Mouse (Mus musculus): ENCODE measurements around the gene Rph3al. TPM values are rescaled to one million over a fixed set of nuclear protein-coding genes. Genes with fewer than 3 reads are reported as not detected.

Gene Rph3al
- polyA plus RNA-seq, 1 experiment: 3.8 TPM

- DNase-seq (ENCODE audit: low read depth in 1 of 2, low spot score in 2 of 2): peak; percentile 39 to 58
- TF ChIP-seq CTCF (IDR thresholded peaks at IDR 0.05; ENCODE audit: extremely low read depth, insufficient read depth, insufficient read length, insufficient replicate concordance): no peak
- no peak for TF ChIP-seq POLR2A (IDR thresholded peaks at IDR 0.05; ENCODE audit: low read depth, low read length)
- H3K36me3 ChIP-seq (ENCODE audit: control insufficient read depth, insufficient read depth, low read length): no peaks in the 10 kb centered on the region
- 15% methylated on average over 7 of the region's 7 CpGs for WGBS
- H3K4me3 ChIP-seq (ENCODE audit: extremely low read depth, insufficient read depth, insufficient read length): no peak overlapping the region
- H3K27ac ChIP-seq (ENCODE audit: insufficient read depth, low read length): peak overlapping the region; percentile 74
- H3K4me1 ChIP-seq (ENCODE audit: control insufficient read depth, insufficient read depth, insufficient read length): peaks cover 23% of the 10 kb centered on the region; the same call in 1 of the 2 replicates
- no peaks in the 10 kb centered on the region for H3K27me3 ChIP-seq (ENCODE audit: control insufficient read depth, insufficient read depth, low read length)
These were observed 2.3 kb downstream of the Rph3al start for GRCm38 (mm10) chr11:75935819-75936430.

GRCm38 (mm10) chr11:75934425-75934824 is 3.8 kb downstream of the Rph3al start:
- no peak for DNase-seq (ENCODE audit: low read depth in 1 of 2, low spot score in 2 of 2)
- TF ChIP-seq POLR2A (IDR thresholded peaks at IDR 0.05; ENCODE audit: low read depth, low read length): no peak
- TF ChIP-seq CTCF (IDR thresholded peaks at IDR 0.05; ENCODE audit: extremely low read depth, insufficient read depth, insufficient read length, insufficient replicate concordance): no peak
- no peaks in the 10 kb centered on the region for H3K27me3 ChIP-seq (ENCODE audit: control insufficient read depth, insufficient read depth, low read length)
- no peaks in the 10 kb centered on the region for H3K36me3 ChIP-seq (ENCODE audit: control insufficient read depth, insufficient read depth, low read length)
- no peak overlapping the region for H3K4me3 ChIP-seq (ENCODE audit: extremely low read depth, insufficient read depth, insufficient read length)
- WGBS: 89% methylated on average over 6 of the region's 6 CpGs
- H3K27ac ChIP-seq (ENCODE audit: insufficient read depth, low read length): peak overlapping the region; percentile 33; the same call in 1 of the 2 replicates
- H3K4me1 ChIP-seq (ENCODE audit: control insufficient read depth, insufficient read depth, insufficient read length): peaks cover 23% of the 10 kb centered on the region; the same call in 1 of the 2 replicates

- H3K4me3 ChIP-seq (ENCODE audit: extremely low read depth, insufficient read depth, insufficient read length): no peak overlapping the region
- H3K27me3 ChIP-seq (ENCODE audit: control insufficient read depth, insufficient read depth, low read length): no peaks in the 10 kb centered on the region
- no peak overlapping the region for H3K27ac ChIP-seq (ENCODE audit: insufficient read depth, low read length)
- no peaks in the 10 kb centered on the region for H3K36me3 ChIP-seq (ENCODE audit: control insufficient read depth, insufficient read depth, low read length)
- no peak for DNase-seq (ENCODE audit: low read depth in 1 of 2, low spot score in 2 of 2)
- TF ChIP-seq CTCF (IDR thresholded peaks at IDR 0.05; ENCODE audit: extremely low read depth, insufficient read depth, insufficient read length, insufficient replicate concordance): no peak
- TF ChIP-seq POLR2A (IDR thresholded peaks at IDR 0.05; ENCODE audit: low read depth, low read length): no peak
- H3K4me1 ChIP-seq (ENCODE audit: control insufficient read depth, insufficient read depth, insufficient read length): peaks cover 23% of the 10 kb centered on the region; the same call in 1 of the 2 replicates
- 93% methylated on average over 5 of the region's 5 CpGs for WGBS
These were observed 4.9 kb downstream of the Rph3al start for GRCm38 (mm10) chr11:75933371-75933770.

GRCm38 (mm10) chr11:75930911-75931678 is 7.1 kb downstream of the Rph3al start:
- 75% methylated on average over 11 of the region's 11 CpGs for WGBS
- Histone ChIP-seq H3K27me3 (ENCODE audit: control insufficient read depth, insufficient read depth, low read length) (no peaks in the 10 kb centered on the region), H3K36me3 (ENCODE audit: control insufficient read depth, insufficient read depth, low read length) (no peaks in the 10 kb centered on the region), H3K4me1 (ENCODE audit: control insufficient read depth, insufficient read depth, insufficient read length) (peaks cover 18% of the 10 kb centered on the region; the same call in 1 of the 2 replicates), H3K4me3 (ENCODE audit: extremely low read depth, insufficient read depth, insufficient read length) (no peak overlapping the region), H3K27ac (ENCODE audit: insufficient read depth, low read length) (no peak overlapping the region)
- no peak for TF ChIP-seq POLR2A (IDR thresholded peaks at IDR 0.05; ENCODE audit: low read depth, low read length)
- TF ChIP-seq CTCF (IDR thresholded peaks at IDR 0.05; ENCODE audit: extremely low read depth, insufficient read depth, insufficient read length, insufficient replicate concordance): no peak
- no peak for DNase-seq (ENCODE audit: low read depth in 1 of 2, low spot score in 2 of 2)

GRCm38 (mm10) chr11:75930208-75930607 is 8.0 kb downstream of the Rph3al start:
- WGBS: 83% methylated on average over 9 of the region's 9 CpGs
- no peaks in the 10 kb centered on the region for H3K27me3 ChIP-seq (ENCODE audit: control insufficient read depth, insufficient read depth, low read length)
- peaks cover 10% of the 10 kb centered on the region; the same call in 1 of the 2 replicates for H3K4me1 ChIP-seq (ENCODE audit: control insufficient read depth, insufficient read depth, insufficient read length)
- H3K27ac ChIP-seq (ENCODE audit: insufficient read depth, low read length): no peak overlapping the region
- TF ChIP-seq CTCF (IDR thresholded peaks at IDR 0.05; ENCODE audit: extremely low read depth, insufficient read depth, insufficient read length, insufficient replicate concordance): no peak
- TF ChIP-seq POLR2A (IDR thresholded peaks at IDR 0.05; ENCODE audit: low read depth, low read length): no peak
- H3K36me3 ChIP-seq (ENCODE audit: control insufficient read depth, insufficient read depth, low read length): no peaks in the 10 kb centered on the region
- H3K4me3 ChIP-seq (ENCODE audit: extremely low read depth, insufficient read depth, insufficient read length): no peak overlapping the region
- DNase-seq (ENCODE audit: low read depth in 1 of 2, low spot score in 2 of 2): no peak

GRCm38 (mm10) chr11:75927881-75928280 is 10.3 kb downstream of the Rph3al start:
- 0 out of 2 replicates have a peak overlapping the region, but pooled peaks have one; percentile 14 for H3K27ac ChIP-seq (ENCODE audit: insufficient read depth, low read length)
- H3K4me1 ChIP-seq (ENCODE audit: control insufficient read depth, insufficient read depth, insufficient read length): peaks cover 5% of the 10 kb centered on the region; the same call in 1 of the 2 replicates
- H3K4me3 ChIP-seq (ENCODE audit: extremely low read depth, insufficient read depth, insufficient read length): no peak overlapping the region
- no peak for TF ChIP-seq POLR2A (IDR thresholded peaks at IDR 0.05; ENCODE audit: low read depth, low read length)
- no peak for TF ChIP-seq CTCF (IDR thresholded peaks at IDR 0.05; ENCODE audit: extremely low read depth, insufficient read depth, insufficient read length, insufficient replicate concordance)
- DNase-seq (ENCODE audit: low read depth in 1 of 2, low spot score in 2 of 2): no peak
- WGBS: 84% methylated on average over 2 of the region's 2 CpGs
- no peaks in the 10 kb centered on the region for H3K27me3 ChIP-seq (ENCODE audit: control insufficient read depth, insufficient read depth, low read length)
- H3K36me3 ChIP-seq (ENCODE audit: control insufficient read depth, insufficient read depth, low read length): no peaks in the 10 kb centered on the region
